Mouse (Mus musculus): ENCODE measurements around the gene Ppp1r13l.

GRCm38 (mm10) chr7:19356311-19356710, 3.2 kb upstream of the Ppp1r13l start:
- TF ChIP-seq TAL1 (IDR thresholded peaks at IDR 0.05; ENCODE audit: low read length) (no peak), GATA1 (IDR thresholded peaks at IDR 0.05; ENCODE audit: low read length) (no peak)

Data from erythroblast, embryonic 14.5 days (primary cell).